Mouse (Mus musculus) liver (tissue): ENCODE data around the gene Fgd5.
A peak's percentile ranks its signal among the peaks of the same experiment; 100 is the strongest.
"Not testable (repeated sequence)": the region's sequence is repeated elsewhere in the genome, so short reads cannot be mapped to it uniquely, and the experiment has no call there.

Experiments used
- DNase-seq: peaks from one replicate; pipeline ENCODE4 v3.0.0-alpha.2; 2020; ENCODE audit warnings: mixed read lengths

The Fgd5 gene

DNA sequence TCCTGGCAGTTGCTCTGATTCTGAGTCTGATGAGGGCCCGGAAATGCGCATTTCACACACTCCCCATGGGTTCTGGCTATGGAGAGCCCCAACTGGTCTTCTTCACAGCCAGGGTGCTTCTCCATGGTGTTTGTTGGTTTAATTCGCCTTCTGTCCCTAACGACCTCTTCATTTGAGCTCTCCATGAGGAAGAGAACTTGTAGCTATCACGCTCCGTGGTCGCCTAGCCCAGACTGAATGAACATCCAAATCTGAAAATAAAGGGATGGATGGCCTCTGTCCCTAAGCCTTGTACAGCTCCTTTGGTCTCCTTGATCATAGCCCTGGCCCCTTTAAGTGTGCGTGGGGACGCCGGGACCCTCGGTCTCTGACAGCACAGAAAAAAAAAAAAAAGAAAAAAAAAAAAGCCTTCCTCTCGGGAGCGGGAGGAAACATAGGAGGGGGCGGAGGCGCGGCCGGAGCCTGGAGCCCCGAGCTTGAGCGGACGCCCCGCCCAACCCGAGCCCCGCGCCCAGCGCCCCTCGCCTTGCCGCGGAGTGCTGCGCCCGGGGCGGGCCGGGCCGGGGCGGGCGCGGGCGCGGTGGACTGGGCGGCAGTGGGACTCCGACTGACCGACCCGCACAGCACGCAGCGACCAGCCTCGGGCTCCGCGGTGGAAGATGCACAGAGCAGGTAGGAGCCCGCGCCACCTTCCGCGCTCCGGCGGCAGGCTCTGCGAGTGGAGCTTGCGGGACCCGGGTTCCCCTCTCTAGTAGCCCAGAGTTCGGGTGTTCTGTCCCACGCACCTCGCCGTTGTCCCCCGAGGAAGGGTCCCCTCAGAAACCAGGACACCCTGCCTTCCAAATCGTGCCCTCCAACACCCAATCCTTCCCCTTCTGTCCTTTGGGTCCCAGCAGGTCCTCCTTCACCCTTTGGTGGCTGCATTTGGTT lies at the start of gene Fgd5:
Gene Fgd5, plus strand, starts transcription at position 508 of the 930 bp plus-strand sequence.
- DNase-seq: peak; percentile 51

- no peak for DNase-seq
Measured at GRCm38 (mm10) chr6:91931231-91931630, 47.4 kb upstream of the Fgd5 start.

GRCm38 (mm10) chr6:91938491-91938890 lies 40.2 kb upstream of the Fgd5 start:
- no peak for DNase-seq

DNA sequence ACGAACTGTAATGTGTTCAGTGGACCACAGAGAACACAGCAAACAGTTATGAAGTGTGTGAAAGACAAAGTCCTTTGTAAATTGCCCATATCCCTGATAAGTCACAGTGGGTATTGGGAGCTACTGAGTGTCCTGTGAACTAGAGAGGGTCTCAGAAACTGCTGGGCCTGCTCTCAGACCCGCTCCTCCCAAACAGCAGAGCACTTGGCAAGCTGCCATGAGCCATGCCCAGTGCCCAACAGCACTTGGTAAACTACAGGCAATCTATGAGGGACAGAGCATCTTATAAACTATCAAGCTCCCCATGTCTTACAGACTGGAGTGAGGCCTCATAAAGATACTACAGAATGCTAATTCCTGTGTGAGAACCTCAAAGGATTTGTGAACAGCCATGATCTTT lies 30.3 kb upstream of the Fgd5 start:
- DNase-seq: no peak

GRCm38 (mm10) chr6:91958015-91958414 lies 20.7 kb upstream of the Fgd5 start:
- DNase-seq: not testable (repeated sequence)

DNA sequence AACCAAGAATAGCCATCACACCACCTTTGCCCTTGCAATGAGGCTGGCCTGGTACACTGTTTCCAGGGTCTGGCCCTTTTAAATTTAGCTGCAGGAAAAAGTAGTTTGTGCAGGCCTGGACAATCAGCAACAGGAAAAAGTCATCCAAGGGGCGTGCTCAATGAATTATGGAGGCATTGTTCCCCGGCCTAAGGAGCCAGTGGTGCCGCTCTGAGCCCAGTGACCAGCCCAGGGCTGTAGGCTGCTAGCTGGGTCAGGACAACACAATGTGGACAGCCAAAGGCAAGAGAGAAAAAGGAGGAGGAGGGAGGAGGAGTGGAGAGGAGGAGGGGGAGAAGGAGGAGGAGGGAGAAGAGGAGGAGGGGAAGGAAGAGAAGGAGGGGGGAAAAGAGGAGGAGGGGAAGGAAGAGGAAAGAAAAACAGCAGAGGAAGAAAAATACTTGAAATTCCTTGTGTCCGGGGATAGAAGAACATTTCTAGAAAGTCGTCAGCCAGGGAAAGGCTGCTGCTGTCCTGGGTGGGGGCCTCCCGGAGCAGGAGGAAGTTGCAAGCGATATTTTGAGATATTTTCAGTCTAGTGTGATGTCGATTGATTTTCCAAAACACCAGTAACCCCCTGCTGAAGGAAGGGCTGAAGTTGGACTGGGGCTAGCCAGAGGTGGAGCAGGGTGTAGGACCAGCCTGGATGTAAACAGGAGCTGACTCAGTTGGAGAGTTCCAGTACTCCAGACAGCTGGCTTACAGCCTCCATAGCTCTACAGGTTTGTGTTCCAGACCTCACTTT lies 18.5 kb upstream of the Fgd5 start:
- no peak for DNase-seq

GRCm38 (mm10) chr6:91963429-91963828 lies 15.2 kb upstream of the Fgd5 start:
- no peak for DNase-seq

- no peak for DNase-seq
Measured at GRCm38 (mm10) chr6:91965060-91965459, 13.6 kb upstream of the Fgd5 start.

GRCm38 (mm10) chr6:91966006-91966405 lies 12.7 kb upstream of the Fgd5 start:
- no peak for DNase-seq

GRCm38 (mm10) chr6:91972201-91972646 lies 6.5 kb upstream of the Fgd5 start:
- DNase-seq: peak; percentile 42

GRCm38 (mm10) chr6:91973972-91974371 lies 4.7 kb upstream of the Fgd5 start:
- DNase-seq: no peak

GRCm38 (mm10) chr6:91979301-91979996 lies 771 bp downstream of the Fgd5 start:
- DNase-seq: no peak

GRCm38 (mm10) chr6:91980011-91980410 lies 1.3 kb downstream of the Fgd5 start:
- no peak for DNase-seq

- no peak for DNase-seq
Measured at GRCm38 (mm10) chr6:91990101-91990500, 11.4 kb downstream of the Fgd5 start.

GRCm38 (mm10) chr6:91992823-91993222 lies 14.1 kb downstream of the Fgd5 start:
- peak; percentile 68 for DNase-seq

GRCm38 (mm10) chr6:91993795-91994505 lies 15.3 kb downstream of the Fgd5 start:
- peak; percentile 76 for DNase-seq

- no peak for DNase-seq
Measured at GRCm38 (mm10) chr6:91996072-91996471, 17.4 kb downstream of the Fgd5 start.

DNA sequence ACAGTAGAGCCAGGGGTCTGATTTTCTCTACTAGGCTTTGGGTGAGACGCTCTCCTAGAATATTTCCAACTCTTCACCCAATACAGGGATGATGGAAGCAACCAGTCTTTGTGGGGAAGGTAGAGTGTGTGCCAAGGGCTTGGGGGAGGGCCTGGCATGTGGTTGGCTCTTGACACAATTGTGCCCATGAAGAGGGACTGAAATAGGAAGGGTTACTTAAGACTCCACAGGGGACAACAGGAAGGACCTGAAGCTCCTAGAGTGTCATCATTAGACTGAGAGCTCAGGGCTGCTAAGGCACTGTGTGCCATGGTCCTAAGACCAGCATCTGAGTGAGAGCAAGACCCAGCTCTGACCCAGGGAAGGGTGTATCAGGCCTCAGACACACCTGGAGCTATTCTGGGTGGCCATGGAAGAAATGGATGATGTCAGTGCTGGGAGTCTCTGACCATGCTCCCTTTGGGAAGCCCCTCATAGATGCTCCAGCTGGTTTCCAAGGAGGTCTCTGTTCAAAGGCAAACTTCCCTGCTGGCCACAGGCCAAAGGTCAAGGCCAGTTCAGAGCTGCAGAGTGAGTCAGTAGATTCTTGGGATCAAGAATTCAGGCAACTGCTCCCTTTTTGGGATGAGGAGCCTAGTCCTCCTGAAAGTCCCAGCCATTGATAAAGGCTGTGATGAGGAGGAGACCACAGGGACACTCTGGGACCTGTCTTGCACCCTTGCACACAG lies 24.0 kb downstream of the Fgd5 start:
- DNase-seq: no peak

DNA sequence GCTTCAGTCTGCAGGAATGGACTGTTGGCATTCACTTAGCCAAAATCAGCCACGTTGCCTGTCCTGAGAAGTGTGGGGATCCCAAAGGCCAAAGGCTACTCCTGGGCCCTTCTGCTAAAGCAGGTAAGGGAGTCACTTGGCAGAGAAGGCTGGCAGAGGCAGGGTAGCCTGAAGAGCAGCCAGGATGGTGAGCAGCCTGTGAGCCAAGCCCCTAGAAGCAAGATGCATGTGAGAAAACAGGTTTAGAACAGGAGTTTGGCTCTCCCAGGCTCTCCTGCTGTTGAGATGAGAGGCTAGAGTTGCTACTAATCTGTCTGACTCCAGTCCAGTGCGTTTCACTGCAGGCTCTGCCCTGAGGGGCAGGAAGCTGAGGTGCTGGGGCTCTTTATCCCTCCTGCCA lies 25.0 kb downstream of the Fgd5 start:
- DNase-seq: no peak

- DNase-seq: no peak
Measured at GRCm38 (mm10) chr6:92004137-92004805, 25.6 kb downstream of the Fgd5 start.

- DNase-seq: no peak
Measured at GRCm38 (mm10) chr6:92004806-92005205, 26.1 kb downstream of the Fgd5 start.
